Mouse (Mus musculus) CH12.LX (cell line): ENCODE measurements around the gene Hist1h2ag.
A peak's percentile ranks its signal among the peaks of the same experiment; 100 is the strongest.

Experiments used
- CTCF ChIP-seq, 2 experiments: IDR thresholded peaks in 1 of 2; conservative IDR thresholded peaks in 1 of 2; 2 replicates each; pipeline ENCODE4 v1.5.1; 2011 to 2012; ENCODE audit warnings: low read depth in 2 of 2, low read length in 2 of 2, improper control_type of control experiment in 1 of 2, inconsistent platforms in 1 of 2, mild to moderate bottlenecking in 1 of 2, moderate library complexity in 1 of 2
- EP300 ChIP-seq: IDR thresholded peaks from 2 replicates; pipeline ENCODE4 v1.6.1; 2011; ENCODE audit warnings: low read length, improper control_type of control experiment
- ETS1 ChIP-seq: conservative IDR thresholded peaks from 2 replicates; pipeline ENCODE4 v1.6.1; 2012; ENCODE audit warnings: low read depth, mild to moderate bottlenecking, inconsistent platforms, low read length, improper control_type of control experiment, moderate library complexity
- MAX ChIP-seq: IDR thresholded peaks from 2 replicates; pipeline ENCODE4 v1.6.1; 2011; ENCODE audit warnings: low read length, improper control_type of control experiment
- MYC ChIP-seq: IDR thresholded peaks from 2 replicates; pipeline ENCODE4 v1.6.1; 2011; ENCODE audit warnings: low read depth, mild to moderate bottlenecking, improper control_type of control experiment, low read length
- NELFE ChIP-seq: IDR thresholded peaks from 2 replicates; pipeline ENCODE4 v1.6.1; 2011; ENCODE audit warnings: low read depth, low read length, improper control_type of control experiment
- POLR2A ChIP-seq: IDR thresholded peaks from 2 replicates; pipeline ENCODE4 v1.6.1; 2011; ENCODE audit warnings: low read depth, mild to moderate bottlenecking, improper control_type of control experiment, low read length

- no peak for TF ChIP-seq EP300
- TF ChIP-seq POLR2A = no peak
- TF ChIP-seq MAX = no peak; the same call in 1 of the 2 replicates
- TF ChIP-seq MYC = 0 out of 2 replicates have a peak, but pooled peaks have one; percentile 8
- no peak for TF ChIP-seq CTCF (conservative IDR thresholded peaks at IDR 0.05 in 1 of 2, IDR thresholded peaks at IDR 0.05 in 1 of 2; ENCODE audit: low read depth in 2 of 2, low read length in 2 of 2)
- TF ChIP-seq ETS1 = peak; percentile 55
- no peak for TF ChIP-seq NELFE
These were observed 16.4 kb downstream of the Hist1h2ag start for GRCm38 (mm10) chr13:22026058-22027031.
